Mouse (Mus musculus): Measurements from ENCODE around the gene Efcab5. TPM values are rescaled to one million over a fixed set of nuclear protein-coding genes. Genes with fewer than 3 reads are reported as not detected.
A peak's percentile ranks its signal among the peaks of the same experiment; 100 is the strongest.

Gene Efcab5
- polyA plus RNA-seq, 1 experiment from 2014 or later: 0.05 TPM

DNA sequence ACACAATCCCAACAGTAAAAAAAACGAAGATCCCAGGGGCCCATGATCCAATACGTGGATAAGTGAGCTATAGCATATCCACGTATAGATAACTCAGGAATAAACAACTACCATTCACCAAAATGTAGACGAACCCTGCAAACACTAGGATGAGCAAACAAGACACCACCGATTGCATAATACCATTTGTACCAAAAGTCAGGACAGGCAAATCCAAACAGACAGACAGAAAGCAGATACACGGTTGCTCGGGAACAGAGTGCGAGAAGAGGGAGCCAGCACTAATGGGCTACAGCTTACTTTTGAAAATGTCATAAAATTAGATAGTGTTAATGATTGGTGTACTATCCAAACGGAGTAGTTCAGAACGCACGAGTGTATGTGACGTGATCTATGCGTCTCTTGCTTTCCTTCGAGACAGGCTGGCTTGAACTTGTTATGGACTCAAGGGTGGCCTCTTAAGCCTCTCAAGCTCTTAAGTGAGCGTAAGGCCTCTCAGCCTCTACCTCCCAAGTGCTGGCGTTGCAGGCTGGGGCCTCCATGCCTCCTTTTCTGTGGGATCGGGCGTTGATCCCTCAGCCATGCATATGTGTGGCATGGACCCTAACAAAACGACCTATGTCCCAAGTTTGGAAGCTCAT lies 90.3 kb downstream of the Efcab5 start:
- Histone ChIP-seq H3K27me3 (ENCODE audit: control insufficient read depth, insufficient read depth, low read length) (0 out of 2 replicates have a peak, but pooled peaks cover 2% of the 10 kb centered on the region), H3K9ac (ENCODE audit: low read depth, low read length) (no peak overlapping the region), H3K36me3 (ENCODE audit: control insufficient read depth, insufficient read depth, low read length) (no peaks in the 10 kb centered on the region), H3K27ac (ENCODE audit: low read depth, low read length) (no peak overlapping the region), H3K4me2 (replicated peaks; ENCODE audit: low read depth, low read length) (no peak overlapping the region), H3K4me3 (ENCODE audit: low read depth, low read length) (no peak overlapping the region), H3K4me1 (replicated peaks; ENCODE audit: control insufficient read depth, insufficient read depth, low read length) (no peaks in the 10 kb centered on the region; the same call in 1 of the 2 replicates), H3K9me3 (ENCODE audit: control insufficient read depth, low read length) (no peaks in the 10 kb centered on the region)
- DNase-seq (ENCODE audit: low spot score): no peak
- no peak for ATAC-seq (ENCODE audit: low FRiP score)
- WGBS: 89% methylated on average over 19 of the region's 19 CpGs

DNA sequence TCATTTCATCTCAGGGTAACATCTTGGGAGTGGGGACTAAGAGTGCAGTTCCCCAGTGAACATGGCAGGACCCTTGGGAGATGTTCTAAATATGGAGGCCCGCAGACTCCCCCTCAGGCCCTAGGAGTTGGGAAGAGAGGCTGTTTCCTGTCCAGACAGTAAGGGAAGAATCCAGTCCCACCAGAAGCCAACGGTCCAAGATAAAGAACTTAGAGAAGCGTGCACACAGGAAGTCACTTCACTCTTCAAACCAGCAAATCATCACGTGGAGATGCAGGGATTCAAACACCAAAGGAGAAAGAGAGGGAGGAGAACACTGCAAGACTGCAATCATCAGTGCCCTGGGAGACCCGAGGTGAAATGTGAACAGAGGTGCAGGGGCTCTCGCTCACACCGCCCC lies 91.8 kb downstream of the Efcab5 start:
- no peak overlapping the region for H3K4me2 ChIP-seq (replicated peaks; ENCODE audit: low read depth, low read length)
- no peak overlapping the region for H3K27ac ChIP-seq (ENCODE audit: low read depth, low read length)
- H3K36me3 ChIP-seq (ENCODE audit: control insufficient read depth, insufficient read depth, low read length): no peaks in the 10 kb centered on the region
- H3K27me3 ChIP-seq (ENCODE audit: control insufficient read depth, insufficient read depth, low read length): 0 out of 2 replicates have a peak, but pooled peaks cover 2% of the 10 kb centered on the region
- DNase-seq (ENCODE audit: low spot score) (no peak), ATAC-seq (ENCODE audit: low FRiP score) (no peak)
- H3K4me1 ChIP-seq (replicated peaks; ENCODE audit: control insufficient read depth, insufficient read depth, low read length): no peaks in the 10 kb centered on the region; the same call in 1 of the 2 replicates
- WGBS: 73% methylated on average over 7 of the region's 7 CpGs
- H3K9ac ChIP-seq (ENCODE audit: low read depth, low read length): no peak overlapping the region
- H3K4me3 ChIP-seq (ENCODE audit: low read depth, low read length): no peak overlapping the region
- no peaks in the 10 kb centered on the region for H3K9me3 ChIP-seq (ENCODE audit: control insufficient read depth, low read length)

DNA sequence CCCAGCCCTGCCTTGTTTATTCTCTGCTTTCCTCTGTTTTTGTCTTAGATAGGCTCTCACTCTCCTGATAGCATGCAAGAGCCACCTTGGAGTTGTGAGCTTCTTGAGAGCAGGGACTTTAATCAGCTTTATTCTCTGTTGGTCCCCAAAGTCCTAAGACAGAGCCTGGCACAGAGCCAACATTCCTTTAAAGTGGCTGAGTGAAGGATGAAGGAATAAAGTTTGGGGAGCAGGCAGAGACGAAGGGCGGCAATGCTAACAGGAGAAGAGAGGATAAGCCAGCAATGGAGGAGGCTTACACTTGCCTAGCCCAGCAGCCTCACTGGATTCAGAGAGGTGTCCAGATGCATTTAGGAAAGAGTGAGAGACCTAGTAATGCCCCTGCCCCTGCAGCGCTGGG lies 92.2 kb downstream of the Efcab5 start:
- H3K9ac ChIP-seq (ENCODE audit: low read depth, low read length): no peak overlapping the region
- DNase-seq (ENCODE audit: low spot score) (no peak), ATAC-seq (ENCODE audit: low FRiP score) (no peak)
- no peak overlapping the region for H3K27ac ChIP-seq (ENCODE audit: low read depth, low read length)
- 0 out of 2 replicates have a peak, but pooled peaks cover 2% of the 10 kb centered on the region for H3K27me3 ChIP-seq (ENCODE audit: control insufficient read depth, insufficient read depth, low read length)
- H3K4me3 ChIP-seq (ENCODE audit: low read depth, low read length): no peak overlapping the region
- no peak overlapping the region for H3K4me2 ChIP-seq (replicated peaks; ENCODE audit: low read depth, low read length)
- H3K9me3 ChIP-seq (ENCODE audit: control insufficient read depth, low read length): no peaks in the 10 kb centered on the region
- no peaks in the 10 kb centered on the region for H3K36me3 ChIP-seq (ENCODE audit: control insufficient read depth, insufficient read depth, low read length)
- 89% methylated on average over 3 of the region's 3 CpGs for WGBS
- no peaks in the 10 kb centered on the region; the same call in 1 of the 2 replicates for H3K4me1 ChIP-seq (replicated peaks; ENCODE audit: control insufficient read depth, insufficient read depth, low read length)

DNA sequence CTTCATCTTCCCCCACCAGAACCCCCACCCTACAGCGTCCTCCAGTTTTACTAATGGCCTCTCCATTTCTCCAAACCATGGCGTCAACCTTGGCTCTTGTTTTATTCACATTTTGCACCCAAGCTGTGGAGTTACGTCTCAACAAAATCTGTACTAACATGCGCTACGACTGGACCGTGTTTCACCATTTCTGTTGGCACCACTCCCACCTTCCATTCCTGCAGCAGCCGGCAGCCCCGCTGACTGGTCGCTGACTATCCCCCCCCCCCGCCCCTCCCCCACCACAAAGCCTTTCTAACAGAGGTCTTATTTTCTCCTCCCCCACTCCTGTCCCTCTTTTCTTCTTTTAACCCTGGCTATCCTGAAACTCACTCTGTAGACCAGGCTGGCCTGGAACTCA lies 93.6 kb downstream of the Efcab5 start:
- ATAC-seq (ENCODE audit: low FRiP score): no peak
- 64% methylated on average over 10 of the region's 10 CpGs for WGBS

DNA sequence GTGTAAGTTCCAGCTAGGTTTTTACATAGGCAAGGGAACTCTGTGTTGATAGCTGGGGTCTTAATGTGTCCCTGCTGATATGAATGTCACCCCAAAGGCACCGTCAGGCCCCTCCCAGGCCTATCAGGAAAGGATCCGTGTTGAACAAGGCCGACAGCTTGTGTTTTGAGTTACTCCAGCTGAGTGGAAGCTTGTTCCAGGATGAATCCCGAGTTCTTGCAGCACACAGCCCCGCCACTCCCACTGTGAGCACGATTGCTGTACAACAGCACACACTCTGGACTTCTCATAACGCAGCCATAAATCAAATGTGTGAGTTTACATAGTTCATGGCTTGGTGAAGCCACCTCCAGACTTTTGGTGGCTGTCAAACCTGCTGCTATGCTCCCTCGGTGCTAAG lies 94.6 kb downstream of the Efcab5 start:
- Histone ChIP-seq H3K27ac (ENCODE audit: low read depth, low read length) (no peak overlapping the region), H3K4me2 (replicated peaks; ENCODE audit: low read depth, low read length) (no peak overlapping the region), H3K36me3 (ENCODE audit: control insufficient read depth, insufficient read depth, low read length) (no peaks in the 10 kb centered on the region), H3K27me3 (ENCODE audit: control insufficient read depth, insufficient read depth, low read length) (0 out of 2 replicates have a peak, but pooled peaks cover under 1% of the 10 kb centered on the region), H3K9me3 (ENCODE audit: control insufficient read depth, low read length) (no peaks in the 10 kb centered on the region), H3K4me3 (ENCODE audit: low read depth, low read length) (no peak overlapping the region), H3K4me1 (replicated peaks; ENCODE audit: control insufficient read depth, insufficient read depth, low read length) (no peaks in the 10 kb centered on the region), H3K9ac (ENCODE audit: low read depth, low read length) (no peak overlapping the region)
- DNase-seq (ENCODE audit: low spot score) (no peak), ATAC-seq (ENCODE audit: low FRiP score) (no peak)
- 76% methylated on average over 8 of the region's 8 CpGs for WGBS

More for the DNA sequence above, 93.6 kb downstream of the Efcab5 start:
- Histone ChIP-seq H3K36me3 (ENCODE audit: control insufficient read depth, insufficient read depth, low read length) (no peaks in the 10 kb centered on the region), H3K4me2 (replicated peaks; ENCODE audit: low read depth, low read length) (no peak overlapping the region), H3K9me3 (ENCODE audit: control insufficient read depth, low read length) (no peaks in the 10 kb centered on the region), H3K27ac (ENCODE audit: low read depth, low read length) (no peak overlapping the region), H3K9ac (ENCODE audit: low read depth, low read length) (no peak overlapping the region), H3K27me3 (ENCODE audit: control insufficient read depth, insufficient read depth, low read length) (0 out of 2 replicates have a peak, but pooled peaks cover 2% of the 10 kb centered on the region), H3K4me1 (replicated peaks; ENCODE audit: control insufficient read depth, insufficient read depth, low read length) (no peaks in the 10 kb centered on the region; the same call in 1 of the 2 replicates), H3K4me3 (ENCODE audit: low read depth, low read length) (no peak overlapping the region)
- DNase-seq (ENCODE audit: low spot score): no peak

DNA sequence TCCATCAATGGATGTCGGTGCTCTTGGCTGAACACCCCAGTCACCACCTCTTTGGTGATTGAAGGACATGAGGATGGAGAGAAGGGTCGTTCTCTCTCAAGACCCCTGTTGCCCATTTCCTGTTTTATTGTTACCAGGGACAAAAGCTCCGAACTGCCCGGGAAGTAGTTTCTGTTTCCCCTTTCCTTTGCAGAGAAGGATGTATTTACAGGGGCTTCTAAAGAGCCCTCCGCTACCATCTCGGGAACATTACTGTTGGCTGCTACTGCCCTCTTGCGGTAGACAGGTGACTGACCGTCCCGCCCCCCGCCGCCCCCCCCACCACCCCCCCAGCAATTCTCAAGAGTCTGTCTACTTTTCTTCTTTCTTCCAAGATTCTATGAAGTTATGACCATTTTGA lies 95.6 kb downstream of the Efcab5 start:
- no peaks in the 10 kb centered on the region for H3K9me3 ChIP-seq (ENCODE audit: control insufficient read depth, low read length)
- H3K4me3 ChIP-seq (ENCODE audit: low read depth, low read length): no peak overlapping the region
- 0 out of 2 replicates have a peak overlapping the region, but pooled peaks have one; percentile 1 for H3K4me2 ChIP-seq (replicated peaks; ENCODE audit: low read depth, low read length)
- no peaks in the 10 kb centered on the region for H3K4me1 ChIP-seq (replicated peaks; ENCODE audit: control insufficient read depth, insufficient read depth, low read length)
- no peaks in the 10 kb centered on the region for H3K36me3 ChIP-seq (ENCODE audit: control insufficient read depth, insufficient read depth, low read length)
- no peak overlapping the region for H3K27ac ChIP-seq (ENCODE audit: low read depth, low read length)
- no peaks in the 10 kb centered on the region for H3K27me3 ChIP-seq (ENCODE audit: control insufficient read depth, insufficient read depth, low read length)
- DNase-seq (ENCODE audit: low spot score) (peak; percentile 66), ATAC-seq (ENCODE audit: low FRiP score) (no peak)
- WGBS: 2% methylated on average over 11 of the region's 11 CpGs
- no peak overlapping the region for H3K9ac ChIP-seq (ENCODE audit: low read depth, low read length)

DNA sequence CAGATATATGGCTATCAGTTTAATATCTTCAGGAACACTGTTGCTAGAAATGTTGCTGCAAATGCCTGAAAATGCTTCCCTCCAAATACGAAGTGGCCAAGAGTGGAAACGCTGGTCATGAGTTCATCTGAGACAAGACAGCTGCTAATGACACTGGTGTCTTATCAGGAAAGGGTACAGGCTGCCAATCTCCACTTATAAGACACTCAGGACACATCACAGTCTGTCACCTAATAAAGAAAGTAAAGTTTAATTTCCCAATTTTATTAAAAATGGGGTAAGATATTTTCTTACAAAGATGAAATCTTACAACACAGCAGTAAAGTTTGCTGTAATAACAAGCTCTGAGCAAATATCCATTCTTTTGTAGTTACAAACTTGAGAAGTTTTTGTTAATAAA lies 99.6 kb downstream of the Efcab5 start:
- WGBS: 79% methylated on average over 2 of the region's 2 CpGs
- no peaks in the 10 kb centered on the region for H3K4me1 ChIP-seq (replicated peaks; ENCODE audit: control insufficient read depth, insufficient read depth, low read length)
- ATAC-seq (ENCODE audit: low FRiP score) (no peak), DNase-seq (ENCODE audit: low spot score) (no peak)
- H3K4me3 ChIP-seq (ENCODE audit: low read depth, low read length): no peak overlapping the region
- no peaks in the 10 kb centered on the region for H3K27me3 ChIP-seq (ENCODE audit: control insufficient read depth, insufficient read depth, low read length)
- no peaks in the 10 kb centered on the region for H3K36me3 ChIP-seq (ENCODE audit: control insufficient read depth, insufficient read depth, low read length)
- no peak overlapping the region for H3K9ac ChIP-seq (ENCODE audit: low read depth, low read length)
- H3K9me3 ChIP-seq (ENCODE audit: control insufficient read depth, low read length): no peaks in the 10 kb centered on the region
- no peak overlapping the region for H3K4me2 ChIP-seq (replicated peaks; ENCODE audit: low read depth, low read length)
- no peak overlapping the region for H3K27ac ChIP-seq (ENCODE audit: low read depth, low read length)

DNA sequence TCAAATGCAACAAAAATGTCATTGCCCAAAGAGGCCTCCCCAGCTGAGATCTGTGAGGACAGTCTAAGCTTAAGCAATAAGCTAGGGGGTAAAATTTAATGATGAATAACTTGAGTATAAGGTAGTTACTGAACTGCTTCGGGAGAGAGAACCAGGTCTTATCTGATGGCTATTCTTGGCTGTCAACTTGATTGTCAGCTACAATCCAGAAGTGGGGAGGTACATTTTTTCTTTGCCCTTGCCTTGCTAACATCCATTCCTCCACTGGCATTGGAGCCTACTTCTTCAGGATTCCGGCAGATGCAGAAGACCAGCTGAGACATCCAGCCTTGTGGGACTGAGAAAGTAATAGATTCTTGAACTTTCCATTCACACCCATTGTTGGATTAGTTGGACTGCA lies 101.8 kb downstream of the Efcab5 start:
- no peak overlapping the region for H3K9ac ChIP-seq (ENCODE audit: low read depth, low read length)
- no peaks in the 10 kb centered on the region for H3K9me3 ChIP-seq (ENCODE audit: control insufficient read depth, low read length)
- H3K4me1 ChIP-seq (replicated peaks; ENCODE audit: control insufficient read depth, insufficient read depth, low read length): no peaks in the 10 kb centered on the region
- H3K4me3 ChIP-seq (ENCODE audit: low read depth, low read length): no peak overlapping the region
- DNase-seq (ENCODE audit: low spot score) (no peak), ATAC-seq (ENCODE audit: low FRiP score) (no peak)
- H3K27ac ChIP-seq (ENCODE audit: low read depth, low read length): no peak overlapping the region
- H3K27me3 ChIP-seq (ENCODE audit: control insufficient read depth, insufficient read depth, low read length): no peaks in the 10 kb centered on the region
- H3K4me2 ChIP-seq (replicated peaks; ENCODE audit: low read depth, low read length): no peak overlapping the region
- no peaks in the 10 kb centered on the region for H3K36me3 ChIP-seq (ENCODE audit: control insufficient read depth, insufficient read depth, low read length)
- 81% methylated on average over 2 of the region's 2 CpGs for WGBS

DNA sequence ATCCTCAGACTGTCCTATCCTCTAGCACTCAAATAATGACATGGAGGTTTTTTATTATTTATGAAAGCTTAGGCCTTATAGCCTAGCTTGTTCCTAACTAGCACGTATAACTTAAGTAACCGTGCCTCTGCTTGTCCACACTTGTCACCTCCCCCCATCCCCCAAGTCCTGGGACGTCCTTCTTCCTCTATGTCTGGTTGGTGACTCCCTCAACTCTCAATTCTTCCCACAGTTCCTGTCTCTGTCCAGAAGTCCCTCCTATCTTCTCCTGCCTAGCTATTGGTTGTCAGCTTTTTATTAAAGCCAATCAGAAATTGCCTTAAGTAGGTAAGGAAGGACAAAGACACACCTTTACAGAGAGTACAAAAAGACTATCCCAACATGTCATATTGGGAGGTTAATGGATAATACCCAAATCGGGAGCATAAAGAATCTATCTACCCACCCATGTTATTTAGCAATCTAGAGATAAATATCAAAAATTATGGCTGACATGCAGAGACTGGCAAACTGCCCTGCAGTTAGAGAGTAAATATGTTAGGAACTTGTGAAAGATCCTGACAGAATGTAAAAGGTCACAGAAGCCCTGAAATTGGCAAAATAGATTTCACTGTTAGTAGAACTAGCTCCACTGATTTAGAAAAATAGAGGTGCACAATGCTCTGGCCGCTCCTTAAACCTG lies 104.6 kb downstream of the Efcab5 start:
- Histone ChIP-seq H3K9ac (ENCODE audit: low read depth, low read length) (no peak overlapping the region), H3K4me2 (replicated peaks; ENCODE audit: low read depth, low read length) (no peak overlapping the region), H3K4me3 (ENCODE audit: low read depth, low read length) (no peak overlapping the region), H3K9me3 (ENCODE audit: control insufficient read depth, low read length) (no peaks in the 10 kb centered on the region), H3K36me3 (ENCODE audit: control insufficient read depth, insufficient read depth, low read length) (no peaks in the 10 kb centered on the region), H3K27ac (ENCODE audit: low read depth, low read length) (no peak overlapping the region), H3K27me3 (ENCODE audit: control insufficient read depth, insufficient read depth, low read length) (no peaks in the 10 kb centered on the region), H3K4me1 (replicated peaks; ENCODE audit: control insufficient read depth, insufficient read depth, low read length) (no peaks in the 10 kb centered on the region)
- 61% methylated on average over 5 of the region's 5 CpGs for WGBS
- no peak for DNase-seq (ENCODE audit: low spot score)
- ATAC-seq (ENCODE audit: low FRiP score): no peak

Data from hindbrain, embryonic 11.5 days (tissue).